Mouse (Mus musculus) liver, embryonic 14.5 days (tissue): Measurements from ENCODE around the gene Nkd1. TPM values are rescaled to one million over a fixed set of nuclear protein-coding genes. Genes with fewer than 3 reads are reported as not detected.

Experiments used
- ATAC-seq: fragments of 200-750 bp; cut with Nextera tagmentation; 2 replicates; pipeline ENCODE4 v1.8.0; 2017; ENCODE audit warnings: moderate number of reproducible peaks, mild to moderate bottlenecking, moderate library complexity; ENCODE audit not compliant: insufficient read depth
- DNase-seq, 3 experiments: peaks; one replicate each; pipeline ENCODE4 v3.0.0-alpha.2; 2012 to 2013; ENCODE audit warnings: low read depth in 3 of 3, low spot score in 3 of 3
- H3K27ac ChIP-seq: fragments of 300-500 bp; sonication (generic); 2 replicates; pipeline ENCODE4 v1.5.1; 2014; ENCODE audit warnings: moderate library complexity, mild to moderate bottlenecking, control low read depth, inconsistent platforms
- H3K27me3 ChIP-seq: fragments of 300-500 bp; sonication (generic); 2 replicates; pipeline ENCODE4 v1.6.1; 2014; ENCODE audit warnings: mild to moderate bottlenecking, low read length, moderate library complexity; ENCODE audit not compliant: control insufficient read depth, insufficient read depth
- H3K36me3 ChIP-seq: fragments of 300-500 bp; sonication (generic); replicated peaks from 2 replicates; pipeline ENCODE4 v1.6.1; 2014; ENCODE audit warnings: low read depth; ENCODE audit not compliant: control insufficient read depth, insufficient read depth
- H3K4me1 ChIP-seq, 2 experiments: fragments of 200-500 bp in 1 of 2; fragments of 300-500 bp in 1 of 2; sonication (generic) in 1 of 2; replicated peaks; 2 replicates each; pipeline ENCODE4 v1.6.1; 2012 to 2014; ENCODE audit warnings: antibody characterized with exemption in 1 of 2, inconsistent platforms in 1 of 2, low read length in 1 of 2; ENCODE audit not compliant: control insufficient read depth in 2 of 2, insufficient read depth in 2 of 2
- H3K4me2 ChIP-seq: fragments of 300-500 bp; sonication (generic); 2 replicates; pipeline ENCODE4 v1.6.1; 2014; ENCODE audit warnings: low read depth, mild to moderate bottlenecking, control low read depth, moderate library complexity
- H3K4me3 ChIP-seq, 2 experiments: fragments of 200-500 bp in 1 of 2; fragments of 300-500 bp in 1 of 2; sonication (generic) in 1 of 2; 2 replicates each; pipeline ENCODE4 v1.5.1; 2012 to 2014; ENCODE audit warnings: low read depth in 2 of 2, low read length in 2 of 2, mild to moderate bottlenecking in 2 of 2, control low read depth in 1 of 2, inconsistent platforms in 1 of 2, moderate library complexity in 1 of 2; ENCODE audit not compliant: insufficient read depth in 1 of 2
- H3K9ac ChIP-seq: fragments of 300-500 bp; sonication (generic); replicated peaks from 2 replicates; pipeline ENCODE4 v1.6.1; 2014; ENCODE audit warnings: mild to moderate bottlenecking, control low read depth, moderate library complexity
- H3K9me3 ChIP-seq: fragments of 300-500 bp; sonication (generic); 2 replicates; pipeline ENCODE4 v1.6.1; 2016; ENCODE audit warnings: low read length, mixed read lengths; ENCODE audit not compliant: control insufficient read depth
- CTCF ChIP-seq: IDR thresholded peaks from 2 replicates; pipeline ENCODE4 v1.5.1; 2016; ENCODE audit warnings: antibody characterized with exemption, low read depth, control low read depth
- EP300 ChIP-seq: IDR thresholded peaks from 2 replicates; pipeline ENCODE4 v1.6.1; 2016; ENCODE audit warnings: antibody characterized with exemption, low read depth
- WGBS: fragments of 180-500 bp; shearing (Covaris S2); extraction: QIAGEN DNeasy Blood & Tissue Kit; methylation state at CpG from one replicate; pipeline ENCODE4 v1.1.7; 2014; ENCODE audit not compliant: insufficient replicate concordance; 5-methylcytosine and 5-hydroxymethylcytosine counted together
- polyA plus RNA-seq, 2 experiments: library from polyadenylated mRNA; depleted of rRNA in 1 of 2; stranded (reverse) in 1 of 2; unstranded in 1 of 2; fragments of >200 nt; fragmentation: Nextera tagmentation in 1 of 2; extraction: Ambion mirVana in 1 of 2; gene quantifications; 2 replicates each; pipeline versions ENCODE4 v1.2.1 to v1.2.3; 2012 to 2014

Nkd1 gene
- polyA plus RNA-seq, 2 experiments: 0.96 to 0.97 TPM

DNA sequence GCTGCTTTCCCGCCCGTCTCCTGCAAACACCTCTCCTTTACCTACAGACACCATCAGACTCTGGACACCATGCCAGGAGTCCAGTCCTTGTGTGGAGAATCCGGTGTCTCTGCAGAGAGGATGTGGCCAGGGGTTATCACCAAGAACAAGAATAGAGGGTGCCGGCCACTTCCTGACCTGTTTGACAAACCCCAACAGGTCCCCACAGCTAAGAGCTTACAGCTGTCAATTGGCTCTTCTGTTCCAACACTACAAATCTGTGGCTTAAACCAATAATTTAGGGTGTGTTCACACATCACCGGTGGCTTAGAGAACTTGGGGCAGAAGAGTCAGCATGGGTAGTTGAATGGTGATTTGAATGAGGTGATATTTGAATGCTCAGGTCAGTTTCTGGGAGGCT, 97.5 kb downstream of the Nkd1 start:
- 12% methylated on average over 5 of the region's 5 CpGs for WGBS
- ATAC-seq (no peak), DNase-seq (no peak)
- Histone ChIP-seq H3K27me3 (no peaks in the 10 kb centered on the region), H3K4me1 (no peaks in the 10 kb centered on the region), H3K9me3 (no peaks in the 10 kb centered on the region), H3K4me3 (no peak overlapping the region), H3K36me3 (no peaks in the 10 kb centered on the region), H3K4me2 (no peak overlapping the region), H3K27ac (no peak overlapping the region), H3K9ac (no peak overlapping the region)
- TF ChIP-seq EP300: no peak
- TF ChIP-seq CTCF: no peak

DNA sequence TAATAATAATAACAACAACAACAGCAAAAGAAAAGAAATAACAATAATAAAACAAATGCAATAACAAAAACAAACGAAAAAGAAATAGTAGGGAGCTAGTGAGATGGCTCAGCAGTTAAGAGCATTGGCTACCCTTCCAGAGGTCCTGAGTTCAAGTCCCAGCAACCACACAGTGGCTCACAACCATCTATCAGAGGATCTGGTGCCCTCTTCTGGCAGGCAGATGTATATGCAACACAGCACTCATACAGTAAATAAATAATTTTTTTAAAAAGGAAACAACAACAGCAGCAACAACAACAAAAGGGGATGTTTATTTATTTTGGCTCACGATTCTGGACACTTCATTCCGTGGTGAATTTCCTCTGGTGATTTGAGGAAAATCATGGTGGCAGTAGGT, 98.4 kb downstream of the Nkd1 start:
- Histone ChIP-seq H3K27ac (no peak overlapping the region), H3K27me3 (no peaks in the 10 kb centered on the region), H3K4me3 (no peak overlapping the region), H3K4me1 (no peaks in the 10 kb centered on the region), H3K9ac (no peak overlapping the region), H3K9me3 (no peaks in the 10 kb centered on the region), H3K36me3 (no peaks in the 10 kb centered on the region), H3K4me2 (no peak overlapping the region)
- peak; percentile 48 for TF ChIP-seq CTCF
- TF ChIP-seq EP300: no peak
- ATAC-seq: no peak
- no peak for DNase-seq
- WGBS: 35% methylated on average over 3 of the region's 3 CpGs

DNA sequence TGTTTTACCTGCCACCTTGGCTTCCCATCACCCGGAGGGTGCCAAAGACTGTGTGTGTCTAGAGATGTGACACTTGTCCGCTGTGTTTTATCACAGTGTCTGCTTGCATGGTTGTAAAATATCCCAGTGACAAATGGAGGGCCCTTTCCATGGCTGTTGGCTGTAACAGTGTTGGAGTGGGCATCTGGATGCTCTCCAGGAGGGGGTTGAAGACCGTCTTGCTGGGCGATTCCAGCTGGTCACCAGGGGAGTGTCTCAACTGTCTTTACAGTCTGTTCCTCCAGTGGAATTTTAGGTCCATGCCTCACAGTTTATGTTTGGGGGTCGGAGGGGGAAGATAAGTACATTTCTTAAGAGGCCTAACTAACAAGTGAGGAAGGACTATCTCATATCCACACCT, 99.8 kb downstream of the Nkd1 start:
- no peak for ATAC-seq
- H3K27me3 ChIP-seq: no peaks in the 10 kb centered on the region
- no peak overlapping the region for H3K4me2 ChIP-seq
- 48% methylated on average over 5 of the region's 5 CpGs for WGBS
- no peaks in the 10 kb centered on the region for H3K9me3 ChIP-seq
- no peaks in the 10 kb centered on the region for H3K36me3 ChIP-seq
- H3K27ac ChIP-seq: no peak overlapping the region
- H3K4me3 ChIP-seq: no peak overlapping the region
- DNase-seq: no peak
- H3K4me1 ChIP-seq: no peaks in the 10 kb centered on the region
- H3K9ac ChIP-seq: no peak overlapping the region
- no peak for TF ChIP-seq CTCF
- no peak for TF ChIP-seq EP300

- H3K9me3 ChIP-seq: no peaks in the 10 kb centered on the region
- no peak for ATAC-seq
- TF ChIP-seq CTCF (peak; percentile 86), EP300 (no peak)
- H3K4me2 ChIP-seq: no peak overlapping the region
- no peaks in the 10 kb centered on the region for H3K4me1 ChIP-seq
- H3K36me3 ChIP-seq: no peaks in the 10 kb centered on the region
- no peak overlapping the region for H3K9ac ChIP-seq
- DNase-seq: peak in 2 of 3 experiments; percentile 12 to 35
- H3K27me3 ChIP-seq: no peaks in the 10 kb centered on the region; the same call in none of the 2 replicates
- no peak overlapping the region for H3K4me3 ChIP-seq
- 1% methylated on average over 8 of the region's 8 CpGs for WGBS
- no peak overlapping the region for H3K27ac ChIP-seq
Observed at GRCm38 (mm10) chr8:88621408-88621807, 100.3 kb downstream of the Nkd1 start.

DNA sequence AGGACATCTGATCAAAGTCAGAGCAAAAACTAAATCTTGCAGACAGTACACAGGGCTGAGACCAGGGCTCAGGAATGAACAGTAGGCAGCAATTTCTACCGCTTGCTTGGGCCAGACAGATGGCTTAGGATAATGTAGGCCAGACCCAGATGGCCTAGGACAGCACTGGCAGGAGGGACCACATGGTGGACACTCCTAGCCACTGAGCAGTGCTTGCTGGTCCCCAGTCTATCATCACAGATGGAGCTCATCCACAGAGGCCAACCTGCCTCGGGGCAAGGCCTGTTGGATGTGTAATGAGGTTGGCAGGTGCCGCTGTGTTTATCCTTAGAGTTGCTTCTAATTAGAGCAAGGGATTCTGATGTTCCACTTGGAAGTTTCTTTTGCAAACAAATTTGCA, 102.2 kb downstream of the Nkd1 start:
- Histone ChIP-seq H3K36me3 (no peaks in the 10 kb centered on the region), H3K4me3 (no peak overlapping the region), H3K4me2 (no peak overlapping the region), H3K27me3 (peaks cover 14% of the 10 kb centered on the region), H3K4me1 (no peaks in the 10 kb centered on the region), H3K9me3 (no peaks in the 10 kb centered on the region), H3K9ac (no peak overlapping the region), H3K27ac (no peak overlapping the region)
- WGBS: 64% methylated on average over 3 of the region's 3 CpGs
- DNase-seq (no peak), ATAC-seq (no peak)
- TF ChIP-seq CTCF: no peak
- TF ChIP-seq EP300: no peak

DNA sequence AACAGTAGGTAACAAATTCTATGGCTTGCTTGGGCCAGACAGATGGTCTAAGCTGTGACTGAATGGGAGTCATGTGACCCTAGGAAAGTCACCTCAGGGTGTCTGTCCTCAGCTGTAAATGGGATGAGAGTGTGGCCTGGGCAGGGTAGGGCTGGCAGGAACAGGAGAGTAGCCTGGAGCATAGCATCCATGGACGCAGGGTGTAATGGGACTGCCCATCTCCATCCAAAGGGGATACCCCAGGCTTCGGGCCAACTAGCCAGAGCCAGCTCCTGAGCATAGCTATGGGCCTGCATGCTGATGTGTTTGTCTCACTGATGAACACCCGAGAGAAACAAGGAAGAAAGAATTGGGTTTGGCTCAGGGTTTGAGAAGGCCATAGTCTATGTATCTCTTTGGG, 103.1 kb downstream of the Nkd1 start:
- H3K27ac ChIP-seq: no peak overlapping the region
- no peaks in the 10 kb centered on the region for H3K4me1 ChIP-seq
- no peak for ATAC-seq
- no peaks in the 10 kb centered on the region for H3K36me3 ChIP-seq
- DNase-seq: no peak
- no peak overlapping the region for H3K4me3 ChIP-seq
- no peak overlapping the region for H3K4me2 ChIP-seq
- H3K27me3 ChIP-seq: peaks cover 14% of the 10 kb centered on the region
- no peak overlapping the region for H3K9ac ChIP-seq
- WGBS: 45% methylated on average over 3 of the region's 3 CpGs
- H3K9me3 ChIP-seq: no peaks in the 10 kb centered on the region
- TF ChIP-seq CTCF (no peak), EP300 (no peak)
